Mouse (Mus musculus) liver, embryonic 14.5 days (tissue): ENCODE data around the gene Gde1. TPM values are rescaled to one million over a fixed set of nuclear protein-coding genes. Genes with fewer than 3 reads are reported as not detected.

Experiments
- ATAC-seq: fragments of 200-750 bp; cut with Nextera tagmentation; 2 replicates; pipeline ENCODE4 v1.8.0; 2017; ENCODE audit warnings: moderate number of reproducible peaks, mild to moderate bottlenecking, moderate library complexity; ENCODE audit not compliant: insufficient read depth
- DNase-seq, 3 experiments: peaks; one replicate each; pipeline ENCODE4 v3.0.0-alpha.2; 2012 to 2013; ENCODE audit warnings: low read depth in 3 of 3, low spot score in 3 of 3
- H3K27ac ChIP-seq: fragments of 300-500 bp; sonication (generic); 2 replicates; pipeline ENCODE4 v1.5.1; 2014; ENCODE audit warnings: moderate library complexity, mild to moderate bottlenecking, control low read depth, inconsistent platforms
- H3K27me3 ChIP-seq: fragments of 300-500 bp; sonication (generic); 2 replicates; pipeline ENCODE4 v1.6.1; 2014; ENCODE audit warnings: mild to moderate bottlenecking, low read length, moderate library complexity; ENCODE audit not compliant: control insufficient read depth, insufficient read depth
- H3K36me3 ChIP-seq: fragments of 300-500 bp; sonication (generic); replicated peaks from 2 replicates; pipeline ENCODE4 v1.6.1; 2014; ENCODE audit warnings: low read depth; ENCODE audit not compliant: control insufficient read depth, insufficient read depth
- H3K4me1 ChIP-seq, 2 experiments: fragments of 200-500 bp in 1 of 2; fragments of 300-500 bp in 1 of 2; sonication (generic) in 1 of 2; replicated peaks; 2 replicates each; pipeline ENCODE4 v1.6.1; 2012 to 2014; ENCODE audit warnings: antibody characterized with exemption in 1 of 2, inconsistent platforms in 1 of 2, low read length in 1 of 2; ENCODE audit not compliant: control insufficient read depth in 2 of 2, insufficient read depth in 2 of 2
- H3K4me2 ChIP-seq: fragments of 300-500 bp; sonication (generic); 2 replicates; pipeline ENCODE4 v1.6.1; 2014; ENCODE audit warnings: low read depth, mild to moderate bottlenecking, control low read depth, moderate library complexity
- H3K4me3 ChIP-seq, 2 experiments: fragments of 200-500 bp in 1 of 2; fragments of 300-500 bp in 1 of 2; sonication (generic) in 1 of 2; 2 replicates each; pipeline ENCODE4 v1.5.1; 2012 to 2014; ENCODE audit warnings: low read depth in 2 of 2, low read length in 2 of 2, mild to moderate bottlenecking in 2 of 2, control low read depth in 1 of 2, inconsistent platforms in 1 of 2, moderate library complexity in 1 of 2; ENCODE audit not compliant: insufficient read depth in 1 of 2
- H3K9ac ChIP-seq: fragments of 300-500 bp; sonication (generic); replicated peaks from 2 replicates; pipeline ENCODE4 v1.6.1; 2014; ENCODE audit warnings: mild to moderate bottlenecking, control low read depth, moderate library complexity
- H3K9me3 ChIP-seq: fragments of 300-500 bp; sonication (generic); 2 replicates; pipeline ENCODE4 v1.6.1; 2016; ENCODE audit warnings: low read length, mixed read lengths; ENCODE audit not compliant: control insufficient read depth
- CTCF ChIP-seq: IDR thresholded peaks from 2 replicates; pipeline ENCODE4 v1.5.1; 2016; ENCODE audit warnings: antibody characterized with exemption, low read depth, control low read depth
- EP300 ChIP-seq: IDR thresholded peaks from 2 replicates; pipeline ENCODE4 v1.6.1; 2016; ENCODE audit warnings: antibody characterized with exemption, low read depth
- WGBS: fragments of 180-500 bp; shearing (Covaris S2); extraction: QIAGEN DNeasy Blood & Tissue Kit; methylation state at CpG from one replicate; pipeline ENCODE4 v1.1.7; 2014; ENCODE audit not compliant: insufficient replicate concordance; 5-methylcytosine and 5-hydroxymethylcytosine counted together
- polyA plus RNA-seq, 2 experiments: library from polyadenylated mRNA; depleted of rRNA in 1 of 2; stranded (reverse) in 1 of 2; unstranded in 1 of 2; fragments of >200 nt; fragmentation: Nextera tagmentation in 1 of 2; extraction: Ambion mirVana in 1 of 2; gene quantifications; 2 replicates each; pipeline versions ENCODE4 v1.2.1 to v1.2.3; 2012 to 2014

Gde1 gene
- polyA plus RNA-seq, 2 experiments, result 27.5 to 46.9 TPM

DNA sequence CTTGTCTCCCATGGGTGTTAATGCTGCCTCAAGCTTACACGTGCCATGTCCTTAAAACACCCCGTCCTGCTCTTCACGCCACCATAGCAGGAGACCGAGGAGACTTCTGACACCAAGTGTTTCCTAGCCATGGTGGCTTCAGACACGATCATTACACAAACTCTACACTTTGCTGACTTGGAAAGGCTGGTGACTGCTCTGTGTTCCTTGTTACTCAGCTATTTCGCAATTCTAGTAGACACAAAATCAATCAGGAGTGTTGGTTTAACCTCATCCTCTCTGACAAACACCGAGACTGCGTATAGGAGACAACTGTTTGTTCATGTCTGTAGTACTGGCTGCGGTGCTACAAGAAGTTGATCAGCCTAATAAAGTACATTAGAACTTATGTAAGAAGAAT, 6.7 kb downstream of the Gde1 start:
- DNase-seq (peak in 1 of 3 experiments; percentile 16), ATAC-seq (peak; percentile 44; the same call in 1 of the 2 replicates)
- Histone ChIP-seq H3K4me2 (peak overlapping the region; percentile 28), H3K9me3 (no peaks in the 10 kb centered on the region), H3K27ac (no peak overlapping the region), H3K27me3 (no peaks in the 10 kb centered on the region), H3K4me3 (no peak overlapping the region), H3K9ac (no peak overlapping the region), H3K36me3 (peaks cover 38% of the 10 kb centered on the region), H3K4me1 (peaks cover 3 to 12% of the 10 kb centered on the region in 2 experiments)
- 68% methylated on average over 9 of the region's 9 CpGs for WGBS
- TF ChIP-seq EP300 (no peak), CTCF (no peak)

DNA sequence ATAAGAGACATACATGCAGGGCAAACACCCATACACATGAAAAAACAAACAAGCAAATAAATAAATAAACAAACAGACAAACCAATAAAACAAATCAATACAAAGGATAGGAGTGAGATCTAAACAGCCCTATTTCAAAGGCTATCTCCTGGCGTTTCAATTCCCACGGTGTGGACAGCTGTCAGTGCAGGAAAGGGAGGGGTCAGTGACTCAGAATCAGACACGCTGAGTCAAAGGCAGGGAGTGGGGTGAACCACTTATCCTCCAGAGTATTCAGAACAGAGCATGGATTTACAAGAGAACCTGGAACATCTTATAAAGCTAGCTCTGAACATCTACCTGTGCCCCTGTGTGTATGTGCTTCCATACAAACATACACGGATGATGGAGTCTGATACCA, 8.4 kb downstream of the Gde1 start:
- no peak overlapping the region for H3K4me2 ChIP-seq
- no peak overlapping the region for H3K9ac ChIP-seq
- no peaks in the 10 kb centered on the region for H3K27me3 ChIP-seq
- H3K4me1 ChIP-seq, result 0 out of 4 replicates have a peak, but pooled peaks cover 0 to 2% of the 10 kb centered on the region in 2 experiments
- no peak overlapping the region for H3K27ac ChIP-seq
- H3K4me3 ChIP-seq, result no peak overlapping the region
- ATAC-seq (no peak), DNase-seq (no peak)
- 64% methylated on average over 4 of the region's 4 CpGs for WGBS
- H3K9me3 ChIP-seq, result no peaks in the 10 kb centered on the region
- H3K36me3 ChIP-seq, result peaks cover 43% of the 10 kb centered on the region
- TF ChIP-seq EP300 (no peak), CTCF (no peak)

DNA sequence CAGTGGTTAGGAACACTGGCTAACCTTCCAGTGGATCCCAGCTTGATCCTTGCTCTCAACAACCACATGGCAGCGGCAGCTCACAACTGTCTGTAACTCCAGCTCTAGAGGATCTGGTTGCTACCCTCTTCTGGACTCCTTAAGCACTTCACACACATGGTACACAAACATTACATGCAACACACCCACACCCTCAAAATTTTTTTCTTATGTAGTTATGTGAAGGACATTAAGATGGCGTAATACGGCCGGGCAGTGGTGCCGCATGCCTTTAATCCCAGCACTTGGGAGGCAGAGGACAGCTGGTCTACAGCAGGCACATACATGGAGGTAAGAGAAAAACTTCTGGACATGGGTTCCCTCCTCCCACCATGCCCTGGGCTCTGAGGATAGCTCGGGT, 9.4 kb downstream of the Gde1 start:
- Histone ChIP-seq H3K9ac (no peak overlapping the region), H3K9me3 (no peaks in the 10 kb centered on the region), H3K4me2 (no peak overlapping the region), H3K4me3 (no peak overlapping the region), H3K4me1 (0 out of 4 replicates have a peak, but pooled peaks cover 0 to 2% of the 10 kb centered on the region in 2 experiments), H3K27me3 (no peaks in the 10 kb centered on the region), H3K36me3 (peaks cover 53% of the 10 kb centered on the region), H3K27ac (no peak overlapping the region)
- DNase-seq, result no peak
- TF ChIP-seq EP300, result no peak
- TF ChIP-seq CTCF, result no peak
- no peak for ATAC-seq
- WGBS, result 88% methylated on average over 6 of the region's 6 CpGs

DNA sequence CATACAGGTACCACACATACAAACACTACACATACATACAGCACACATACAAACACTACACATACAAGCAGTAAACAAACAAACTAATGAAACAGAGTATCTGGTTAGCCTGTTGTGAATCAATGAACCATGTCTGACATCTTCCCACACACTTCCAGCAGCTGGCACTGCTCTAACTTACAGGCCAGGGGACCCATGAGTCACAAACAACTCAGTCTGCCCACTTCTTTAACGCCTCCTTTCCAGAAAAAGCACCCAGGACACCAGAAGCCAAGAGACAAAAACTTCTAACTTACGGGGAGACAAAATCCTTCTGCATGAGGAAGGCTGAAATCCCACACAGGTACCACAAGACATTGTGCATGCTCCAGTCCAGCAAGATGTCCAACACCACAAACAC, 14.3 kb downstream of the Gde1 start:
- no peak for TF ChIP-seq EP300
- TF ChIP-seq CTCF, result no peak
- ATAC-seq, result no peak
- no peaks in the 10 kb centered on the region for H3K27me3 ChIP-seq

DNA sequence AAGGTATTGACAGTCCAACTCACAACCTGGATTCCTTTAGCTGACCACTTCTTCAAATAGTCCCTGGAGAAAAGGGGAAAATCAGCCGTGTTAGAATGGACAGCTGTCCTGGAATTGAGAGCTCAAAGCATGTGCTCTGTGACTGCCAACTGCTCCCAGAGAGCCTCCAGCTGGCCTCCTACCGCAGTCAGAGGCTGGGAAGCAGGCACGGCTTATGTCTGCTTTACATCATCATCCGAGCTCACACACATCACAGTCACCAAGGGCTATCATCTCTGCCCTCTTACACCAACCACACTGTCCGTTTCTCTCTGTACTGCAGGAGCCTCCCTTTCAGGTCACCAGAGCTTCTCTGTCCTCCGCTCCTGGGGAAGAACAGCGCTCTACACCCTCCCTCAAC, 16.5 kb downstream of the Gde1 start:
- WGBS, result 81% methylated on average over 7 of the region's 7 CpGs
- H3K4me3 ChIP-seq, result no peak overlapping the region
- H3K4me2 ChIP-seq, result no peak overlapping the region
- no peak overlapping the region for H3K9ac ChIP-seq
- H3K27me3 ChIP-seq, result no peaks in the 10 kb centered on the region
- no peak for ATAC-seq
- no peaks in the 10 kb centered on the region for H3K4me1 ChIP-seq
- peaks cover 42% of the 10 kb centered on the region for H3K36me3 ChIP-seq
- no peak for DNase-seq
- TF ChIP-seq CTCF, result no peak
- no peak for TF ChIP-seq EP300
- H3K27ac ChIP-seq, result no peak overlapping the region
- H3K9me3 ChIP-seq, result no peaks in the 10 kb centered on the region

More for the DNA sequence above, 14.3 kb downstream of the Gde1 start:
- no peak overlapping the region for H3K4me3 ChIP-seq
- no peak for DNase-seq
- no peak overlapping the region for H3K9ac ChIP-seq
- no peak overlapping the region for H3K4me2 ChIP-seq
- H3K9me3 ChIP-seq, result no peaks in the 10 kb centered on the region
- H3K27ac ChIP-seq, result no peak overlapping the region
- H3K4me1 ChIP-seq, result no peaks in the 10 kb centered on the region
- peaks cover 61% of the 10 kb centered on the region for H3K36me3 ChIP-seq
- 84% methylated on average over 2 of the region's 2 CpGs for WGBS
